Mouse (Mus musculus): ENCODE measurements around the gene Tmem208. TPM values are rescaled to one million over a fixed set of nuclear protein-coding genes. Genes with fewer than 3 reads are reported as not detected.

Gene Tmem208
- total and polyA plus RNA-seq, 3 experiments: 94.5 to 149 TPM; not detected in 1

DNA sequence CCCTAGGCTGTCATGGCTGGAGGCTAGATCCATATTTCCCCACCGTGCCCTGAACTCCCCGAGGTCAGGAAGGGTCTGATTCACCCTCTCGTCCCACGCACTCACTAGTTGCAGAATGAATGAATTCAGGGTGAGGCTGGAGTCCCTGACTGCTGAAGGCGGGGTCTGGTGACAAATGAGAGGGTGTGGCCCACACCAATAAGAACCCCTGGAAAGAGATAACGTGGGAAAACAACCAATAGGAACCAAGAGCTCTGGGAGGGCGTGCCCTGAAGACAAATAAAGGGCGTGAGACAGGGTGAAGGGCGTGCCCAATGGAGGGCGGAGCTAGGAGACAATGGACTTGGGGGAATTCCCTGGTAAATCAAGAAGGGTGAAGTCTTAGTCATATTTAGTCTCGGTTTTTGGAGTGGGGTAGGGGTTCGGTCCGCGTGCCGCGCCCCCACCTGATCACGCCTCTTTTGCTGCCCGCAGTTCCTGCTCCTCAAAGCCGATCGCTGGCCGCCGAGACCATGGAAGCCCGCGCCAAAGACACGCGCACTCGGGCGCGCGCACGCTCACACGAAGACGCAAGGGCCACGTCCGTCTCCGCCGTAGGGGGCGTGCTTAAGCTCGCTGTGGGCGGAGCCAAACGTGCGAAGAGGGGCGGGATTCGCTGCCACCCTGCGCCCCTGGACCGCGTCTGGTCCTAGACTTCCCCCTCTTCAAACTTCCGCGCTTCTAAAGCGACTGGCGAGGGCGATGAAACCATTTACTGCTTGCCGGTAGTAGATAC lies 37.0 kb upstream of the Tmem208 start (continued):
- TF ChIP-seq MAZ (IDR thresholded peaks at IDR 0.05; ENCODE audit: low read depth, low read length): no peak; the same call in 1 of the 2 replicates
- TF ChIP-seq ZNF384 (IDR thresholded peaks at IDR 0.05; ENCODE audit: low read depth, low read length): no peak
- TF ChIP-seq USF2 (IDR thresholded peaks at IDR 0.05; ENCODE audit: borderline replicate concordance in 1 of 2, insufficient read depth in 1 of 2, low read depth in 1 of 2, low read length in 2 of 2): no peak

DNA sequence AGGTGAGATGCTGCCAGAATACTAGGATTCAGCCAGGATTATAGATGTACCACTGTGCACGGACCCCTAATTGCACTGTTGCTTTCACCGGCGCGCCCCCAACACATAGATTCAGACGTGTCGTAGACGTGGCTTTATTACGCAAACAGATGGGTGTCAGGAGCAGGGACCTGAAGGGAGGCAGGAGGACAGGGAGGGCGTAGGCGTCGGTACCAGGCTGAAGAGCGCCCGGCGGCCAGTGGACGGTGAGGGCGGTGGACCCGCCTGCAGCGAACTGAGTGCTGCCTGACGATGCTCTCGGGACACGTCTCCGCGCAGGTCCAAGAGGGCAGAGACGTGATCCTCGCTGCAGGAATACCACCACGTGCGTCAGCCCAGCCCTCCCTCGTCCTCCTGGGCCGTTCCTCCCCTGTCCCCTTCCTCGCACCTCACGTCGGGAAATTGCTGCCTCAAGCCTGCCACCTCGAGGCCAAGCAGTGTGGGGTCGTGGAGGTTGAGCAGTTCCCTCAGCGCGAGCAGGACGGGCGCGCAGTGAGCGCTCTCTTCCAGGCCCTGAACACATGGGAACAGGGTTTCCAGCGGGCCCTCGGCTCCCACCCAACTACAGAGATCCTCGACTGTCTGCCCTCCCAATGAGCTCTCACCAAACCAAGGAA lies 36.2 kb upstream of the Tmem208 start, which contains the start of gene 4931428F04Rik:
Gene 4931428F04Rik (minus strand): TSS at position 60 of the 656 bp plus-strand sequence.
- Histone ChIP-seq H3K9me3 (replicated peaks; ENCODE audit: insufficient read depth, low read length) (no peaks in the 10 kb centered on the region), H3K4me3 (ENCODE audit: control insufficient read depth in 1 of 2, insufficient read depth in 1 of 2, low read depth in 2 of 2, low read length in 2 of 2) (peak within 1 kb of the TSS; percentile 74 to 86), H3K27me3 (ENCODE audit: control insufficient read depth in 1 of 2, insufficient read depth in 2 of 2, low read length in 2 of 2) (no peaks in the 10 kb centered on the region), H3K36me3 (ENCODE audit: control insufficient read depth in 1 of 2, insufficient read depth in 2 of 2, low read length in 2 of 2) (no peaks in the 10 kb centered on the region; a peak in 1 of 4 replicates), H3K4me1 (ENCODE audit: control insufficient read depth in 1 of 2, insufficient read depth in 2 of 2, low read length in 2 of 2) (peaks cover 4 to 13% of the 10 kb centered on the region in 2 experiments; a peak in 3 of 4 replicates), H3K9ac (ENCODE audit: control insufficient read depth, low read depth, low read length, poor library complexity, severe bottlenecking) (peak within 1 kb of the TSS; percentile 76), H3K79me2 (ENCODE audit: control insufficient read depth, insufficient read depth, low read length, poor library complexity) (peaks cover 3% of the 10 kb centered on the region), H3K27ac (ENCODE audit: control insufficient read depth, low read depth, low read length) (peak within 1 kb of the TSS; percentile 82)
- DNase-seq (ENCODE audit: low read depth, low spot score): peak; percentile 74
- no peak for TF ChIP-seq ZKSCAN1 (IDR thresholded peaks at IDR 0.05; ENCODE audit: low read depth, low read length)
- peak; percentile 15; the same call in 1 of the 2 replicates for TF ChIP-seq MXI1 (IDR thresholded peaks at IDR 0.05; ENCODE audit: low read depth, low read length)
- TF ChIP-seq GABPA (IDR thresholded peaks at IDR 0.05; ENCODE audit: low read depth, low read length): no peak
- no peak for TF ChIP-seq MAFK (IDR thresholded peaks at IDR 0.05; ENCODE audit: borderline replicate concordance, low read depth, low read length)
- TF ChIP-seq USF1 (IDR thresholded peaks at IDR 0.05; ENCODE audit: low read depth, low read length): no peak
- no peak for TF ChIP-seq MAZ (IDR thresholded peaks at IDR 0.05; ENCODE audit: low read depth, low read length)
- TF ChIP-seq POLR2AphosphoS5 (IDR thresholded peaks at IDR 0.05; ENCODE audit: borderline replicate concordance, low read depth, low read length): no peak
- TF ChIP-seq POLR2A (IDR thresholded peaks at IDR 0.05; ENCODE audit: control insufficient read depth in 1 of 2, insufficient read depth in 1 of 2, low read depth in 1 of 2, low read length in 2 of 2, poor library complexity in 1 of 2): no peak
- no peak for TF ChIP-seq MYB (IDR thresholded peaks at IDR 0.05; ENCODE audit: low read depth, low read length)
- TF ChIP-seq BHLHE40 (IDR thresholded peaks at IDR 0.05; ENCODE audit: borderline replicate concordance, low read depth, low read length): no peak
- no peak for TF ChIP-seq CHD2 (IDR thresholded peaks at IDR 0.05; ENCODE audit: low read length)
- TF ChIP-seq TCF12 (IDR thresholded peaks at IDR 0.05; ENCODE audit: low read depth, low read length): no peak
- TF ChIP-seq SMC3 (IDR thresholded peaks at IDR 0.05; ENCODE audit: low read depth, low read length): peak; percentile 37; the same call in 1 of the 2 replicates
- TF ChIP-seq NELFE (IDR thresholded peaks at IDR 0.05; ENCODE audit: low read depth, low read length): no peak
- TF ChIP-seq JUND (IDR thresholded peaks at IDR 0.05; ENCODE audit: low read depth, low read length): no peak
- no peak for TF ChIP-seq POLR2AphosphoS2 (IDR thresholded peaks at IDR 0.05; ENCODE audit: low read length)
- TF ChIP-seq E2F4 (IDR thresholded peaks at IDR 0.05; ENCODE audit: borderline replicate concordance, low read depth, low read length): no peak
- no peak for TF ChIP-seq MEF2A (IDR thresholded peaks at IDR 0.05; ENCODE audit: extremely low read depth, insufficient replicate concordance, low read depth, low read length, poor library complexity, severe bottlenecking)
- no peak for TF ChIP-seq ELF1 (IDR thresholded peaks at IDR 0.05; ENCODE audit: low read depth, low read length)
- no peak for TF ChIP-seq UBTF (IDR thresholded peaks at IDR 0.05; ENCODE audit: borderline replicate concordance, insufficient read depth, low read depth, low read length)
- TF ChIP-seq GATA1 (IDR thresholded peaks at IDR 0.05; ENCODE audit: low read depth, low read length): no peak
- TF ChIP-seq MYC (IDR thresholded peaks at IDR 0.05; ENCODE audit: low read depth, low read length): no peak
- TF ChIP-seq SIN3A (IDR thresholded peaks at IDR 0.05; ENCODE audit: low read length): no peak
- no peak for TF ChIP-seq TBP (IDR thresholded peaks at IDR 0.05; ENCODE audit: low read depth, low read length)
- TF ChIP-seq RCOR1 (IDR thresholded peaks at IDR 0.05; ENCODE audit: low read depth, low read length): no peak
- TF ChIP-seq CTCF (IDR thresholded peaks at IDR 0.05 in 2 of 3, conservative IDR thresholded peaks at IDR 0.05 in 1 of 3; ENCODE audit: control insufficient read depth in 1 of 3, insufficient read depth in 1 of 3, low read depth in 2 of 3, low read length in 3 of 3, poor library complexity in 1 of 3, severe bottlenecking in 1 of 3): peak; percentile 21 to 70 (median 58); a peak in 5 of 6 replicates
- TF ChIP-seq ZMIZ1 (IDR thresholded peaks at IDR 0.05; ENCODE audit: low read depth, low read length): no peak
- no peak for TF ChIP-seq EP300 (IDR thresholded peaks at IDR 0.05; ENCODE audit: low read depth in 1 of 2, low read length in 2 of 2)
- TF ChIP-seq NRF1 (IDR thresholded peaks at IDR 0.05; ENCODE audit: insufficient read depth, low read depth, low read length, poor library complexity, severe bottlenecking): no peak
- no peak for TF ChIP-seq ZNF384 (IDR thresholded peaks at IDR 0.05; ENCODE audit: low read depth, low read length)
- TF ChIP-seq CHD1 (IDR thresholded peaks at IDR 0.05; ENCODE audit: low read depth, low read length): no peak
